Mouse (Mus musculus) spleen, embryonic (tissue): ENCODE data around the gene Aldh9a1.
"Not testable (repeated sequence)": the region's sequence is repeated elsewhere in the genome, so short reads cannot be mapped to it uniquely, and the experiment has no call there.

Source experiments
- CTCF ChIA-PET: fragments of 350-600 bp; sonication (Branson Sonifier 250); formaldehyde crosslinking; loops from one replicate; lab custom pipeline; 2022; lab: Charles Lee

The Aldh9a1 gene

DNA sequence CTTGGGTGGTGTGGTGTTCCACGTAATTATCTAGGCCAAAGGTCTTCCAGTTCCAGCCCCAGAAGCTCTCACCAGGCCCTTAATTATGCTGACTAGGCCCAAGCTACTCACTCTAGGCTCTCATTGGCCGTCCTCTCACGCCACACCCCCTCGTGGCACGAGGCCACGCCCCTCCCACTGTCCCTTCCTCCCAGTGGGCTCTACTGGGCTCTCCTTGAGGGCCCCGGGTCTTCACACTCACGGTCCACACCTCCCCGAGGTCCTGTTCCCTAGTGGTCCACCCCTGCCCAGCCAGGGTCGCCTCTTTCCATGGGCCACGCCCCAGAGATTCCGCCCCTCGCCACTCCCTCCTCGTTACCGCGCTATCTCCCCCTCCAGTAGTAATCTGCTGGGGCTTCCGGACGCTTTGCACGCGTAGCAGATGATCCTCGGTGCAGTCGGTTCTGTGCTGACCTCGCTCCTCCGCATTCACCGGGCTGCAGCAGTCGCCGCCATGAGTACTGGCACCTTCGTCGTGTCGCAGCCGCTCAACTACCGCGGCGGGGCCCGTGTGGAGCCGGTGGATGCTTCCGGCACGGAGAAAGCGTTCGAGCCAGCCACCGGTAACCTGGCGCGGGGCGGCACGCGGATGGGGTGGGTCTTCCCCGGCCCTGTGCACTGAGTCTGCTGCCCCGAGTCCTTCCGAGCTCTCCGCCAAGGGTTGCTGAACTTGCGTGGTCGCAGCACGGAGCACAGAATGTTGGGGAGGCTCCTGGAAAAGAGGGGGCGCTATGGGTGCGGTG lies at the start of gene Aldh9a1:
TSS of gene Aldh9a1 (plus strand) at position 177 of the 782 bp plus-strand sequence.
- CTCF ChIA-PET, result interaction anchor here (0.7 kb wide), 1 partner anchor 41 kb away, joined by 5 read pairs; no protein-coding TSS in a partner anchor

GRCm38 (mm10) chr1:167300122-167300521 lies 49.7 kb upstream of the Aldh9a1 start:
- CTCF ChIA-PET, result no interaction called here

GRCm38 (mm10) chr1:167305501-167306137 lies 44.2 kb upstream of the Aldh9a1 start:
- CTCF ChIA-PET, result interaction anchor here (0.5 to 0.7 kb wide), 5 partner anchors 11 to 945 kb away, joined by 3 to 12 read pairs (median 6); no protein-coding TSS in a partner anchor

DNA sequence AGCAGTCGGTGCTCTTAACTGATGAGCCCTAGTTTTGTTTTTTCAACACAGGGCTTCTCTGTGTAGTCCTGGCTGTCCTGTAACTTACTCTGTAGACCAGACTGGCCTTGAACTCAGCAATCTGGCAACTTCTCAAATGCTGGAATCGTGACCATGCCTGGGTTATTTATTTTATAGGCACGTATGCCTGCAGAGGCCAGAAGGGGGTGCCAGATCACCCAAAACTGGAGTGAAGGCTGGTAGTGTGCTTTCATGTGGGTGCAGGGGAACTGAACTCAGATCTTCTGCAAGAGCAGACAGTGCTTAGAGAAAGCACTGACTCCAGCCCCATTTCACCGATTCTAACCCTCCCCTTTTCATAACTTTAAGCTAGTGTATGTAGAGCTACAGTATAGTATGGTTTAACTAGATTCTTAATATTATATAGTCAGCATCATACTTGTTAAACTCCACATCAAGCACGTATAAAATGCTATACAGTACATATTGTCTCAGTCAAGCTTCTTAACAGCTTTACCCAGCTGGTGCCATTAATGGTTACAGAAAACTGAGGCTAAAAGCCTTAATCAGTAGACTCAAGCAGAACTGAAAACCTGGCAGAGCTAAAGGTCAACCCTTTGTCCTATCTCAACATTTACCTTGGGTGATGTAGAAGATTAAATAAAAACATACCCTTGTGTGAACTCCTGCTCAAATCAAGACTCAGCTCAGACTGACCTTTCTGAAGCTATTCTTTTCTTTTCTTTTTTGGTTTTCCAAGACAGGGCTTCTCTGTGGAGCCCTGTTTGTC lies 43.1 kb upstream of the Aldh9a1 start:
- CTCF ChIA-PET, result interaction anchor here (1.1 to 1.5 kb wide), 2 partner anchors 65 to 86 kb away, joined by 3 read pairs; no protein-coding TSS in a partner anchor

- CTCF ChIA-PET, result interaction anchor here (1.1 to 1.5 kb wide), 2 partner anchors 66 to 87 kb away, joined by 3 read pairs; no protein-coding TSS in a partner anchor
These were observed 42.1 kb upstream of the Aldh9a1 start for GRCm38 (mm10) chr1:167307674-167308073.

DNA sequence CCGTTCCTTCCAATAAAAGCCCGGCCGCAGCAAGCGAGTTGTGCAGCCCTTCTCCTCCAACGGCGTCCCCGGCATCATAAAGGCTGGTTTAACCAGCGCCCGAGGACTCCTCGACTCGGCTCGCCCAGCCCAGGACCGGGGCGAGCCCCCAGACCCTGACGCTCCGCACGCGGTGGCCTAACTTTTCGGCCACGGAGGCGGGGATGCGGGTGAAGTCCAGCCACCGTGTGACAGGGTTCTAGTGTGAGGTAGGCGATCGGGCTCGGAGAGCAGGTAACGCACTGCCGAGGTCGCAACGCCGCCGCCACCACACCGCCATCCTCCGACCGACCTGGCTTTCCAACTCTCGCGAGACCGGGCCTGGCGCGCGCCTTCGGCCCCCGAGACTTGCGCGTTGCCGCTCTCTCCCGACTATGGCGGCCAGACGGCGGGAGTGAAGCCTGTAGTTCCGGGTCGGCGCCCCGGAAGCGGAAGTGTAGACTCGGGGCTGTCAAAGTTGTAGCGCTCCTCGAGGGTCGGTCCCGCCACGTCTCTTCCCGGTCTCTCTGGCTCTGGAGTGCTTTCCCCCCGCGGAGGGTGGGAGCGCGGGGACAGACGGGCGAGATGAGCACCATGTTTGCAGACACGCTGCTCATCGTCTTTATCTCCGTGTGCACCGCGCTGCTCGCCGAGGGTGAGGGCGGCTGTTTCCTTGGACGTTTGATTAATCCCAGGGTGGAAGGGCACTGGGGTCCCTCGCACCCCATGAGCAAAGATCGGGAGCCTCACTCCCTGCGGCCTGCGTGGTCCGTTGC lies 41.3 kb upstream of the Aldh9a1 start, which contains the start of gene Tmco1:
TSS of gene Tmco1 (plus strand) at position 118 of the 794 bp plus-strand sequence.
- CTCF ChIA-PET, result no interaction called here

DNA sequence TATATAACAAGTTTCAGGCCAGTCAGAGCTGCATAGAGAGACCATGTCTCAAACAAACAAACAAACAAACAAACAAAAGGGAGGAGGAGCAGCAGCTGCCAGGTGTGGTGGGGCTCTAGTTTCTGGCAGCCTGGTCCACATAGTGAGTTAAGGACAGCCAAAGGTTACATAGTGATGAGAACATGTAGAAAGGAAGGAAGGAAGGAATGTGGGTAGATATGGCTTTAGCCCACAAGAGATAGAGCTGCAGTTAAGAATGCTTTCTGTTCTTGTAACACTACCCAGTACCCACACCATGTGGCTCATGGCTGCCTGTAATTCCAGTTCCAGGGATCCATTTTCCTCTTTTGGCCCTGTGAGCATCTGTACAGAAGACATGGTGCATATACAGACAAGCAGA lies 37.4 kb upstream of the Aldh9a1 start:
- CTCF ChIA-PET, result no interaction called here

DNA sequence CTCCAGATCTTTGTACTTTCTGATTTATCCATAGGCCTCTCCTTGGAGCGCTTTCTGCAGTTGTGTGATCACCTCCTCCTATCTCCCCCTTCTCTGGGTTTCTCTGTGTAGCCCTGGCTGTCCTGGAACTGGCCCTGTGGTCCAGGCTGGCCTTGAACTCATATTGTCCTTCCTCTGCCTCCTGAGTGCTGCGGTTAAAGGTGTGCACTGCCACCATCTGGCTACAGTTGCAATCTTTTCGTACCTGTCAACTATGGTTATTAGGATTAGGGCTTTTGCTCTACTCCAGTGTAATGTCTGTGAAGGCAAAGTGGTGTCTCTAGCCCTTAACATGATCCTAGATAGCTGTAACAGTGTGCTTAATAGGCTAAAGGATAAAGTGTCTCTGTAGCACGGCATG lies 36.6 kb upstream of the Aldh9a1 start:
- CTCF ChIA-PET, result no interaction called here

DNA sequence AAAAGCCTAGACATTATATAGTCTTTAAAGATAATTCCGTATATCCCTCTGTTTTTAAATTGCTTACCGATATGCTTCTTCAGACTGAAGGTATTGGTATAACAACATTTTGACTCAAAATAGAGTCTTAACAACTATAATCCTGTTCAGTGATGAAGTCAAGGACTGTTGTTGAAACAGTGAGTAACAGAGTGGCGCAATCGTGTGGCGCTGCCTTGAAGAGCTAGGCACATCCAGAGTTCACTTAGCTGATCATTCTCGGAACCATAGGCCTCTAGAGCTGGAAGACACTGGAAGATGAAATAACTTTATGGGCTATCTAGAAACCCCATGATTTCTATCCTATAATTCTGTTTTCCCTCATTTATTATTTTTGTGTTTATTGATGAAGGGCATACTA lies 28.1 kb upstream of the Aldh9a1 start:
- CTCF ChIA-PET, result no interaction called here

DNA sequence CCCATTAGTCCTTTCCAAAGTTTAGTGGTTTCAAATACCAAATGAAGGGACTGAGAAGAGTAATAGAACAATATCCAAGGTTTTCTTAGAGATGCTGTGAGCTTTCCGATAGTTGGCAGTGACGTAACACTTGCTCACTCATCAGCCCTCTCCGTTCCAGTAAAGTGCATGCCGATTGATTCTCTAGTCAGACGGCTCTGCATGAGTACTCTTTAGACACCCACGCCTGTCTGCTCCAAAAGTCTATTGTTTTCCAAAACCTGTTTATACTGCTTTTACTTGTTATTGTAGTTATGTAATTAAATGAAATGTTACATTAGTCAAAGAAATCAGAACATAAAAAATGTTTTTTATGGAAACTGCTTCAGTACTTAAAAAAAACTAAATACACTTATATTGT lies 21.0 kb upstream of the Aldh9a1 start:
- CTCF ChIA-PET, result no interaction called here

- CTCF ChIA-PET, result no interaction called here
These were observed 18.7 kb upstream of the Aldh9a1 start for GRCm38 (mm10) chr1:167331106-167331505.

DNA sequence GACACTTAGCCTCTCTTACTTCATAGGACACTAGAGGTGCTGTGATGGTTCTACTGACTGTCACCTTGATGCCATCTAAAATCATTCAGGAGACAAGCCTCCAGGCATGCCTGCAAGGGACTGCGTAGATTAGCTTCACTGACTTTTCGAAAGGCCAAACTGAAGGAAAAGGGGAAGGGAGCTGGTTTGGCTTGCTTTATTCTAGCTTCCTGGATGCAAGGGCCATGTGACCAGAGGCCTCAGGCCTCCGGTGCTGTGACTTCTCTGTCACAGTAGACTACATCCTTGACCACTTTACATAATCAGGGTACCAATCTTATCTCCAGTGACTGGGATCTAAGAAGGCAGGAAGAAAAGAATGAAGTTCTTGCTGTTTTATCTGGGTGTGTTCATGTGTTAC lies 13.4 kb upstream of the Aldh9a1 start:
- CTCF ChIA-PET, result no interaction called here

DNA sequence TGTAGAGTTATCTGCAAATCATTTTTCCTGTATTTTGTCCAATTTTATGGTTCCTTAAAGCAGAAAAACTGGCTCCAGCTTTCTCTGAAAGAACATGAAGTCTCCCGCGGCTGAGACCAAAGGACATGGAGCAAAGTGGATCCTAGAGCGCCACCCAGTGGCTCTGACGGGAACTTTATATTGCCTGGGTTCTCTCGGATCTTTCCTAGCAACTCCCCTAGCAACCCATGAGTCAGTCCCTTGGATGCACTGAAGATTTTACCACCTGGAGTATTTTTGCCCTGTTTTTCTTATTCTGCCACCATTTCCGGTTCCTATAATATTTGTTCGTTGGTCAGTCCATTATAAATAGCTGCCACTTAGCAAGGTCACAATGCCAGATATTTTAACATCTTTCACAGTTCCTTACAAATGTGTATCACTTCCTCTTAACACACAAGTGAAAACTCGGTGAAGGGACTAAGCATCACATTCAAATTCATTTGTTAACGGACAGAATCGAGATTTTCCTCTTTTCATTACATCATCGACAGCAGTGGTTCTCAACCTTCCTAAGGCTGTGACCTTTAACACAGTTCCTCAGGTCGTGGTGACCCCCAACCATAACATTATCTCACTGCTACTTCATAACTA lies 12.2 kb upstream of the Aldh9a1 start:
- CTCF ChIA-PET, result interaction anchor here (0.7 to 1.5 kb wide), 3 partner anchors 34 to 125 kb away, joined by 3 to 5 read pairs (median 3); no protein-coding TSS in a partner anchor

DNA sequence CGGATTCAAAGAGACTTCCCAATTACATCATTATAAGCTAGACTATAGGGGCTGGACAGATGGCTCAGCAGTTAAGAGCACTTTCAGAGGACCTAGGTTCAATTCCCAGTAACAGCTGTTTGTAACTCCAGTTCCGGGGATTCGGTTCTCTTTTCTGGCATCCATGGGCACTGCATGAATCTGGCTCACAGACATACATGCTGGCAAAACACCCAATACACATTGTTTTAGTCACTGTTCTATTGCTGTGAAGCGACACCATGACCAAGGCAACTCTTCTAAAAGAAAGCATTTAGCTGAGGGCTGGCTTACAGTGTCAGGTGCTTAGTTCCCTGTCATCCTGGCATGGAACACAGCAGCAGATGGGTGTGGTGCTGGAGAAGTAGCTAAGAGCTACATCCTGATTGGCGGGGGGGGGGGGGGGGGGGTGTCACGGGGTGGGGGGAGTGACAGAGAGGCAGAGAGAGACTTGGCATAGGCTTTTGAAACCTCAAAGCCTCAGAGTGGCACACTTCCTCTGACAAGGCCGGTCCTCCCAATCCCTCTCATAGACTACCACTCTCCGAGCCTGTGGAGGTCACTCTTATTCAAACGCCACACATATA lies 10.5 kb upstream of the Aldh9a1 start:
- CTCF ChIA-PET, result no interaction called here

DNA sequence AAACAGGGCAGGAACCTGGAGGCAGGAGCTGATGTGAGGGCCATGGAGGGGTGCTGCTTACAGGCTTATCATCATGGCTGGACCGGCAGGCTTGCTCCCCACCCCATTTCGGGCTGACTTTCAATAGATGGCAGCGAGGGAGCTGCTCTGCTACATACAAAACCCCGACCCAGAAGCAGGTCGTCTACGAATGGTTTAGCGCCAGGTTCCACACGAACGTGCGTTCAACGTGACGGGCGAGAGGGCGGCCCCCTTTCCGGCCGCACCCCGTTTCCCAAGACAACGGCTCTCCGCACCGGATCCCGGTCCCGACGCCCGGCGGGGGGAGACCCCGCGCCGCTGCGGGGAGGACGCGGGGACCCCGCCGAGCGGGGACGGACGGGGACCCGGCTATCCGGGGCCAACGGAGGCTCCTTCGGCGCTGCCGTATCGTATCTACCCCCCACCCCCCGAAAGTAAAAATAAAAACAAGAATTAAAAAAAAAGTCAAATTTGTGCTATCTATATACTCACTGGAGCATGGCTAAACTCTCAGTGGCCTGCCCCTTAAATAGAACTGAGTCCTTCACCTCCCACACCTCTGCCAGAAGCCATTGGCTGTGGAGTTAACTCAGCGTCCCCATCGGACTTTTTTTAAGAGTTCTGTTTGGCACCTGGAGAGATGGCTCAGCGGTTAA lies 9.5 kb upstream of the Aldh9a1 start:
- CTCF ChIA-PET, result no interaction called here

GRCm38 (mm10) chr1:167340910-167341528 lies 8.8 kb upstream of the Aldh9a1 start:
- CTCF ChIA-PET, result no interaction called here

- CTCF ChIA-PET, result no interaction called here
These were observed 7.0 kb upstream of the Aldh9a1 start for GRCm38 (mm10) chr1:167342831-167343230.

GRCm38 (mm10) chr1:167345994-167346520 lies 3.7 kb upstream of the Aldh9a1 start:
- CTCF ChIA-PET, result not testable (repeated sequence)

GRCm38 (mm10) chr1:167349206-167349605 lies 585 bp upstream of the Aldh9a1 start:
- CTCF ChIA-PET, result not testable (repeated sequence)
